Mouse (Mus musculus) midbrain, embryonic 11.5 days (tissue): ENCODE data around the gene Ube2g1. TPM values are rescaled to one million over a fixed set of nuclear protein-coding genes. Genes with fewer than 3 reads are reported as not detected.

Experiments
- ATAC-seq: fragments of 200-750 bp; cut with Nextera tagmentation; 2 replicates; pipeline ENCODE4 v1.8.0; 2017; ENCODE audit warnings: moderate TSS enrichment, moderate library complexity; ENCODE audit not compliant: low FRiP score
- DNase-seq: peaks from one replicate; pipeline ENCODE4 v3.0.0; 2015; ENCODE audit warnings: low spot score; ENCODE audit errors: missing footprints
- H3K27ac ChIP-seq: fragments of 300-500 bp; sonication (generic); 2 replicates; pipeline ENCODE4 v1.5.1; 2014; ENCODE audit warnings: low read depth, low read length
- H3K27me3 ChIP-seq: fragments of 300-500 bp; sonication (generic); 2 replicates; pipeline ENCODE4 v1.6.1; 2014; ENCODE audit warnings: mild to moderate bottlenecking, low read length, moderate library complexity, mixed read lengths; ENCODE audit not compliant: control insufficient read depth, insufficient read depth
- H3K36me3 ChIP-seq: fragments of 300-500 bp; sonication (generic); 2 replicates; pipeline ENCODE4 v1.6.1; 2014; ENCODE audit warnings: mild to moderate bottlenecking, low read length, moderate library complexity, mixed read lengths; ENCODE audit not compliant: control insufficient read depth, insufficient read depth
- H3K4me1 ChIP-seq: fragments of 300-500 bp; sonication (generic); 2 replicates; pipeline ENCODE4 v1.6.1; 2014; ENCODE audit warnings: low read length; ENCODE audit not compliant: control insufficient read depth, insufficient read depth
- H3K4me2 ChIP-seq: fragments of 300-500 bp; sonication (generic); 2 replicates; pipeline ENCODE4 v1.6.1; 2014; ENCODE audit warnings: mild to moderate bottlenecking, moderate library complexity
- H3K4me3 ChIP-seq: fragments of 300-500 bp; sonication (generic); 2 replicates; pipeline ENCODE4 v1.5.1; 2014; ENCODE audit warnings: low read depth, low read length
- H3K9ac ChIP-seq: fragments of 300-500 bp; sonication (generic); 2 replicates; pipeline ENCODE4 v1.6.1; 2014; ENCODE audit warnings: low read length
- H3K9me3 ChIP-seq: fragments of 300-500 bp; sonication (generic); 2 replicates; pipeline ENCODE4 v1.6.1; 2016; ENCODE audit warnings: low read length; ENCODE audit not compliant: control insufficient read depth
- WGBS: fragments of 180-500 bp; shearing (Covaris S2); extraction: QIAGEN DNeasy Blood & Tissue Kit; methylation state at CpG from one replicate; pipeline ENCODE4 v1.1.7; 2014; 5-methylcytosine and 5-hydroxymethylcytosine counted together
- polyA plus RNA-seq: library from polyadenylated mRNA; unstranded; fragments of >200 nt; fragmentation: Nextera tagmentation; extraction: Ambion mirVana; gene quantifications from 2 replicates; pipeline ENCODE4 v1.2.1, GENCODE M21; 2014

Gene Ube2g1
- polyA plus RNA-seq, 1 experiment from 2014 or later: 121 TPM

DNA sequence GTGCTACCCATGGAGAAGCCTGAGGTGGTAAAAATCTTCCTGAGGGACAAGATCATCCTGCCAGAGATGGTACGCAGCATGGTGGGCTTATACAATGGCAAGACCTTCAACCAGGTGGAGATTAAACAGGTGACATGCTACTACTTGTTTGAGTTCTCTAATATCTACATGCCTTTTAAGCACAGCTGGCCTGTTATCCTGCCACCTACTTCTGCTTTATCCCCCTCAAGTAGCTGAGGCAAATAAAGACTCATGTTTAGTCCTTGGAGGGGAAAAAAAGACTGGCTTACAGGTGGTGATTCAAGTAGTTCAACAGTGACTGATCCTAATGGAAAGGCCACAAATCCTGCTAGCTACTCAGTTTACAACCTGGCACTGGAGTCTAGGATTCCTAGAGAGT, 11.4 kb downstream of the Ube2g1 start:
- no peaks in the 10 kb centered on the region for H3K9me3 ChIP-seq
- H3K27ac ChIP-seq: no peak overlapping the region
- no peak for DNase-seq
- 96% methylated on average over 1 of the region's 1 CpGs for WGBS
- H3K4me2 ChIP-seq: no peak overlapping the region
- no peaks in the 10 kb centered on the region for H3K4me1 ChIP-seq
- no peak for ATAC-seq
- no peak overlapping the region for H3K9ac ChIP-seq
- no peak overlapping the region for H3K4me3 ChIP-seq
- no peaks in the 10 kb centered on the region for H3K27me3 ChIP-seq
- no peaks in the 10 kb centered on the region for H3K36me3 ChIP-seq

DNA sequence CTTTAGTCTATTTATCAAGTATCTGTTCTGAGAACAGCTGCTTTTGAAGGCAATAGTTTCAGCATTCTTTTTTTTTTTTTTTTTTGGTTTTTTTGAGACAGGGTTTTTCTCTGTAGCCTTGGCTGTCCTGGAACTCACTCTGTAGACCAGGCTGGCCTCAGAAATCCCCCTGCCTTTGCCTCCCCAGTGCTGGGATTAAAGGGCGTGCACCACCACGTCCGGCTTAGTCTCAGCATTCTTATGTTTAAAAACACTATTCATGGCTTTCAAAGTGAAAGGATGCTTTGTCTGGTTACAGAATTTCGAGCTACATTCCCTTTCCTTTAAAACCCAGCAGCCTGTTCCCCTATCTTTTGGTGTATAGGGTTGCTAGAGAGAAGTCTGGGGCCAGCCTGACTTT, 35.6 kb downstream of the Ube2g1 start:
- Histone ChIP-seq H3K9me3 (no peaks in the 10 kb centered on the region), H3K4me1 (no peaks in the 10 kb centered on the region), H3K36me3 (peaks cover 6% of the 10 kb centered on the region), H3K9ac (no peak overlapping the region), H3K4me2 (no peak overlapping the region), H3K27ac (no peak overlapping the region), H3K4me3 (no peak overlapping the region), H3K27me3 (no peaks in the 10 kb centered on the region)
- ATAC-seq (no peak), DNase-seq (no peak)
- WGBS: 21% methylated on average over 4 of the region's 4 CpGs

DNA sequence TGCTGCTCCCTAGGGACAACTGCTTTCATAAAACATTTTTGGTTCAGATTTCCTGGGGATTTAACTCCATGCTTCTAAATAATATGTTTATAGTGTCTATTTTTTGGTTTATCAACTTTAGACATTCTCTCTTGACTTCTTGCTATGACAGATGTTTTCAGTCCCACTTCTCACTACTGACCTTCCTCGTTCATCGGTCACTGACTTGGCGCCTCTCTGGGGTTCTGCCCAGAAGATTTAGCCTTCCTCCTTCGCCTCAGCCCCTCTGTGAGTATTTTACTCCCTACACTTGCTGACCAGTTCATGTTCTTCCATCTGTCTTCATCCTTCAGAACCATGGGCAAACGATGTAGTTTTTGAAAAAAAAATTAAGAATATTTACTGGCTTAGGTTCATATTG, 38.3 kb downstream of the Ube2g1 start:
- H3K27me3 ChIP-seq: no peaks in the 10 kb centered on the region
- ATAC-seq: no peak
- no peaks in the 10 kb centered on the region for H3K4me1 ChIP-seq
- H3K36me3 ChIP-seq: peaks cover 6% of the 10 kb centered on the region
- DNase-seq: no peak
- no peak overlapping the region for H3K27ac ChIP-seq
- no peak overlapping the region for H3K4me2 ChIP-seq
- no peak overlapping the region for H3K4me3 ChIP-seq
- no peak overlapping the region for H3K9ac ChIP-seq
- 94% methylated on average over 5 of the region's 5 CpGs for WGBS
- no peaks in the 10 kb centered on the region for H3K9me3 ChIP-seq

DNA sequence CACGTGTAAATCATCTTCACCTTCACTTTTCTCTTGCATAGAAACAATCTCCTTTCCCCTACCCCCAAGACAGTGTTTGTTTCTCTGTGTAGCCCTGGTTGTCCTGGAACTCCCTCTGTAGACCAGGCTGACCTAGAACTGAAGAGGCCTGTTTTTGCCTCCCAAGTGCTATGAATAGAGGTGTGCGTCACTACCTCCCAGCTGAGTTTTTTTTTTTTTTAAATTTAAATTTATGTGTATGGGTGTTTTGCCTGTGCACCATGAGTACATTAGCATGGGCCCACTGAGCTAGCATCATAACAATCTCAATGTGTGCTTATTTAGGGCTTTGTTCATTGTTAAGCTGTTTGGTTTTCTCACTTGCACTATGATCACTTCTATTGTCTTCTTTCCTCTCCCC, 43.3 kb downstream of the Ube2g1 start:
- ATAC-seq: no peak
- WGBS: 77% methylated on average over 2 of the region's 2 CpGs

DNA sequence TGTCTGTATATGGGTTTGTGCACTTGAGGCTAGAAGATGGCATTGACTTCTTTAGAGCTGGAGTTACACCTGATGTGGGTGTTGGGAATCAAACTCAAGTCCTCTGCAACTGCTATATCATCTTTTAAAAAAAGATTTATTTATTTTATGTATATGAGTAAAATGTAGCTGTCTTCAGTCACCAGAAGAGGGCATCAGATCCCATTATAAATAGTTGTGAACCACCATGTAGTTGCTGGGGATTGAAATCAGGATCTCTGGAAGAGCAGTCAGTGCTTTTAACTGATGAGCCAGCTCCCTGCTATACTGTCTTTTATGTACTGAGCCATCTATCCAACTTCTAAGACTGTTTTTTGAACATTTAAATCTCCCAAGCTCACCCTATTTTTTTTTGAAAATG, 52.8 kb downstream of the Ube2g1 start:
- H3K4me1 ChIP-seq: no peaks in the 10 kb centered on the region
- DNase-seq (no peak), ATAC-seq (no peak)
- no peak overlapping the region for H3K9ac ChIP-seq
- no peak overlapping the region for H3K27ac ChIP-seq
- no peaks in the 10 kb centered on the region for H3K9me3 ChIP-seq
- H3K4me3 ChIP-seq: no peak overlapping the region
- H3K27me3 ChIP-seq: no peaks in the 10 kb centered on the region
- H3K36me3 ChIP-seq: no peaks in the 10 kb centered on the region
- no peak overlapping the region for H3K4me2 ChIP-seq

More for the DNA sequence above, 43.3 kb downstream of the Ube2g1 start:
- Histone ChIP-seq H3K27me3 (no peaks in the 10 kb centered on the region), H3K9me3 (no peaks in the 10 kb centered on the region), H3K27ac (no peak overlapping the region), H3K9ac (no peak overlapping the region), H3K4me2 (no peak overlapping the region), H3K36me3 (no peaks in the 10 kb centered on the region), H3K4me1 (no peaks in the 10 kb centered on the region), H3K4me3 (no peak overlapping the region)
- DNase-seq: no peak

DNA sequence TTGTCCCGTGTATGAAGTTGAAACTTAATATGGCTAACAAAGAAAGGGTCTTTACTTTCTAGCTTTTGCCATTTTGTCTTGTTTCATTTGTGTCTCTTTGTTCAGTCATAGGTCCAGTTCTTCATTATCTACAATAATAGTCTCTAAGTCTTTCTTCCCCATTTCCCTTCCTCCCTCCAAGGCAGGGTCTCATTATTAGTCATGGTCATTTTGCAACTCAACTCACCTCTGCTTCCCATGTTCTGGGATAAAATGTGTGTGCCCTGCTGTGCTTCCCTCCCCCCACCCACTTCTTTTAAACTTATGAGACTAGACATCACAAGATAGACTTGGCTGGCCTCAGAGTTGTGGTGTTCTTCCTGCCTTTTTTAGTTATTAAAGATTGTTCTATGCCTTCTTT, 53.3 kb downstream of the Ube2g1 start:
- no peak overlapping the region for H3K9ac ChIP-seq
- H3K9me3 ChIP-seq: no peaks in the 10 kb centered on the region
- H3K27ac ChIP-seq: no peak overlapping the region
- no peak for ATAC-seq
- H3K4me1 ChIP-seq: no peaks in the 10 kb centered on the region
- WGBS: 84% methylated on average over 1 of the region's 1 CpGs
- H3K4me3 ChIP-seq: no peak overlapping the region
- DNase-seq: no peak
- no peaks in the 10 kb centered on the region for H3K27me3 ChIP-seq
- no peaks in the 10 kb centered on the region for H3K36me3 ChIP-seq
- no peak overlapping the region for H3K4me2 ChIP-seq

DNA sequence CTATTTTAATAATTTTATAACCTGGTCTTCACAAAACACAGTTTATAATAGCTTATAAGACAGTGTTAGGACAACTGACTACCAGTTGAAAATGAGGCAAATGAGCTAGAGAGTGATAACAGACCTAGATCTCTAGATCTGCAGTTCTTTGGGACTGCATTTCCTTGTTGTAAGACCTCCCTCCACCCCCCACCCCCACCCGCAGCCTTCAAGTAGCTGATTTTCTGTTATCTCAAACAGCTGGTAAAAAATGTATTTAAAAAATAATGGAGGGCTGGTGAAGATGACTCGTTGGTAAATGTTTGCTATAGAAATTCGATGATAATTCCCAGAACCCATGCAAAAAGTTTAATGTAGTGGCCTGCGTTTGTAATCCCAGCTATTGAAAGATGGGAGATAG, 57.6 kb downstream of the Ube2g1 start:
- Histone ChIP-seq H3K9me3 (no peaks in the 10 kb centered on the region), H3K36me3 (no peaks in the 10 kb centered on the region), H3K9ac (no peak overlapping the region), H3K4me3 (no peak overlapping the region), H3K27ac (no peak overlapping the region), H3K27me3 (no peaks in the 10 kb centered on the region), H3K4me2 (no peak overlapping the region), H3K4me1 (no peaks in the 10 kb centered on the region)
- ATAC-seq: no peak
- no peak for DNase-seq
- WGBS: 91% methylated on average over 4 of the region's 4 CpGs

DNA sequence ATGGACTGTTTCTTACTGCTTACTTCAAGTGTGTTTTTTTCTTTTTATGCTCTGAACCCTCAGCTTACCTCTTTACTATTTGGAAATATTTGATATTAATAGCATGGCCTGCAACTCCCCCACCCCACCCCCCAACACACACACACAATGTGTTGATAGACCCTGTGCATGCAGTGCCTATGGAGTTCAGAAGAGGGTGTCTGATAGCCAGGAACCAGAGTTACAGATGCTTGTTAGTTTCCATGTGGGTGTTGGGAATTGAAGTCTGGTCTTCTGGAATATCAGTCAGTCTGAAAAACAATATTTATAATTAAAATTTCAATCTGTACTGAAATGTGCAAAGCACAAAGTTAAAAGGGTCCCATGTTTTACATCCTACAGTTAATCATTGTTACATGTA, 63.6 kb downstream of the Ube2g1 start:
- H3K27ac ChIP-seq: no peak overlapping the region
- ATAC-seq (no peak), DNase-seq (no peak)
- no peaks in the 10 kb centered on the region for H3K27me3 ChIP-seq
- H3K9me3 ChIP-seq: no peaks in the 10 kb centered on the region
- H3K9ac ChIP-seq: no peak overlapping the region
- H3K4me1 ChIP-seq: no peaks in the 10 kb centered on the region
- no peaks in the 10 kb centered on the region for H3K36me3 ChIP-seq
- H3K4me2 ChIP-seq: no peak overlapping the region
- H3K4me3 ChIP-seq: no peak overlapping the region

DNA sequence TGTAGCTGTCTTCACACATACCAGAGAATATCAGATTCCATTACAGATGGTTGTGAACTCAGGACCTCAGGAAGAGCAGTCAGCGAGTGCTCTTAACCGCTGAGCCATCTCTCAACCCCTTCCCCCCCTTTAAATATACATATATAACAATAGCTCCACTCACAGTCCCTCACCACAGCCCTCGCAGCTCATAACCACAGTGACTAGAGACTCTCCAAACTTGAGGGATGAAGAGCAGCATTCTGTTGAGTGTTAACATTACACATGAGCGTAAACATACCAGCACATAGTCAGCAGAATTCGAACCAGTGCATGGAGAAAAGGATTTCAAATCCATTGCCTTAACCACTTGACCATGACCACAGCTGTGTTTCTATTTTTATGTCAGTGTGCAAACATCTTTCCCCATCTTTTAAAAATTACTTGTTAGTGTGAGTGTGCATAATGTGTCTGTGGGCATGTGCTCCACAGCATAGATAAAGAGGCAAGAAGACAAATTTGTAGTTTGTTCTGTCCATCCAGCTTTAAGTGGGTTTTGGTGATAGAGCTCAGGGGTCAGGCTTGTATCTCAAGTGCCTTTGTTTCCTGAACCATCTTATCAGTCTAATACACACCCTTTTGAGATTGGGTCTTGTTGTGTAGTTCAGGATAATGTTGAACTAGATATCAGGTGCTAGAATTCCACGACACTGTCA, 64.4 kb downstream of the Ube2g1 start:
- no peak overlapping the region for H3K9ac ChIP-seq
- DNase-seq: no peak
- 86% methylated on average over 6 of the region's 6 CpGs for WGBS
- no peaks in the 10 kb centered on the region for H3K9me3 ChIP-seq
- H3K36me3 ChIP-seq: no peaks in the 10 kb centered on the region
- no peak for ATAC-seq
- no peak overlapping the region for H3K4me3 ChIP-seq
- H3K4me2 ChIP-seq: no peak overlapping the region
- no peaks in the 10 kb centered on the region for H3K4me1 ChIP-seq
- no peak overlapping the region for H3K27ac ChIP-seq
- no peaks in the 10 kb centered on the region for H3K27me3 ChIP-seq

DNA sequence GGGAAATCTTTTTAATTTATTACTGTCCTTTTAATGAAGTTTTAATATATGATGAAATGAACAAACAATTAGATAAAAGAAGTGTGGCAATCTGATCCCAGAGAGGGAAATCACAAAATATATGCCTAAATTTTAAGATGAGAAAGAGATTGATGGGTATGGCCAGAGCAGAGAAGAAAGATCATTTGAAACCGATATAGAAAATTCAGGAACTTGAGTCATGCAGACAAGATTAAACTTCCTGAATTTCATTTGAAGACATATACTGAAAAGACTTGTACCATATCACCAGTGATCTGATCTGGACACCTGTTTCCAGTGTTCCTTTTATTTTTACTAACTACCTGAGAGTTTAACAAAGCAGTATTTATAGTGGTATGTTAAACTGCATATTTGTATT, 65.4 kb downstream of the Ube2g1 start:
- Histone ChIP-seq H3K4me1 (no peaks in the 10 kb centered on the region), H3K27me3 (no peaks in the 10 kb centered on the region), H3K9me3 (no peaks in the 10 kb centered on the region), H3K9ac (no peak overlapping the region), H3K27ac (no peak overlapping the region), H3K4me3 (no peak overlapping the region), H3K4me2 (no peak overlapping the region), H3K36me3 (no peaks in the 10 kb centered on the region)
- ATAC-seq: no peak
- no peak for DNase-seq
- WGBS: 91% methylated on average over 1 of the region's 1 CpGs
